Mouse (Mus musculus): ENCODE measurements around the gene Bst1.

DNA sequence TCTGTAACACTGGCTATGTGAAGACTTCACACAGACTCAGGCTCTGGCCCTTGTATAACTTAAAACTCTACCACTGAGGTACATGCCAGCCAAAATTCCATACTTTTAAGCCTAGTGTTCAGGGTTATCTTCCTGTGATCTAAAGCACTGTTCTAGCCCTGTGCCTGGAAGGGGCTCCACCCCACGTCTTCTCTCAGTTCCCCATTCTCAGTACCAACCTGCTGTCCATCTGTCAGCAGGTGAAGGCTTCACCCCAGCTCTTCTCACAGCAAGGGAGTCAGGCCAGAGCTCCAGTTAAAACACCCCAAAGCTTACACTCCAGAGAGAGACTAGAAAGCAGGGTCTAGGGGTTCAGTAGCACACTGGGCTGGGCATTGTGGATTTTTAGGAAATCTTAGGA is 27.0 kb downstream of the Bst1 start:
- no peak for TF ChIP-seq CTCF (IDR thresholded peaks at IDR 0.05; ENCODE audit: low read depth)
- TF ChIP-seq EP300 (IDR thresholded peaks at IDR 0.05; ENCODE audit: low read depth), result no peak
